Mouse (Mus musculus) gastrocnemius, postnatal 36 days (tissue): ENCODE measurements around the gene Mad2l2. TPM values are rescaled to one million over a fixed set of nuclear protein-coding genes. Genes with fewer than 3 reads are reported as not detected.
A peak's percentile ranks its signal among the peaks of the same experiment; 100 is the strongest.
"Not testable (repeated sequence)": the region's sequence is repeated elsewhere in the genome, so short reads cannot be mapped to it uniquely, and the experiment has no call there.

ENCODE experiments used
- DNase-seq, 2 experiments: peaks; one replicate each; pipeline ENCODE4 v3.0.0; 2022
- intact Hi-C: fragments of 180-260 bp; cut with DNase I; formaldehyde crosslinking; loops from one replicate; pipeline ENCODE4 v1.15.1; 2025
- total RNA-seq, 2 experiments: library from RNA; stranded (reverse); gene quantifications; 2 replicates each; pipeline ENCODE4 v1.2.3; 2021

Gene Mad2l2
- total RNA-seq, 2 experiments from 2014 or later: 10.9 to 12.6 TPM

DNA sequence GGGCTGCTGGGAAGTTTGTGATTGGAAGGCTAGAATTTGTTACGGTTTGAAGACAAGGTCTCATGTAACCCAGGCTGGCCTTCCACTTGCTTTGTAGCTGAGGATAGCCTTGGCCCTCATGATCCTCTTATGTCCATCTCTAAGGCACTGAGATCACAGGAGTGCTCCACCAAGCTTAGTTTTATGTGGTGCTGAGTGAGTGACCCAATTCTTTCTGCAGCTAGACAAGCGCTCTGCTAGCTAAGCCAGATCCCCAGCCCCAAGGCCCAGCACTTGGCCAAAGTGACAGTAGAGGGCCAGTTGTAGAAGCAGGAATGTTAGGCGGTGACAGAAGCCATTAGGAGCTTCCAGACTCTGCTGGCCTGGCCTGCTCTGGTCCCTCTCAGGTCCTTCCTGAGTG is 26.0 kb upstream of the Mad2l2 start:
- intact Hi-C loops: no loop called here
- no peak for DNase-seq

DNA sequence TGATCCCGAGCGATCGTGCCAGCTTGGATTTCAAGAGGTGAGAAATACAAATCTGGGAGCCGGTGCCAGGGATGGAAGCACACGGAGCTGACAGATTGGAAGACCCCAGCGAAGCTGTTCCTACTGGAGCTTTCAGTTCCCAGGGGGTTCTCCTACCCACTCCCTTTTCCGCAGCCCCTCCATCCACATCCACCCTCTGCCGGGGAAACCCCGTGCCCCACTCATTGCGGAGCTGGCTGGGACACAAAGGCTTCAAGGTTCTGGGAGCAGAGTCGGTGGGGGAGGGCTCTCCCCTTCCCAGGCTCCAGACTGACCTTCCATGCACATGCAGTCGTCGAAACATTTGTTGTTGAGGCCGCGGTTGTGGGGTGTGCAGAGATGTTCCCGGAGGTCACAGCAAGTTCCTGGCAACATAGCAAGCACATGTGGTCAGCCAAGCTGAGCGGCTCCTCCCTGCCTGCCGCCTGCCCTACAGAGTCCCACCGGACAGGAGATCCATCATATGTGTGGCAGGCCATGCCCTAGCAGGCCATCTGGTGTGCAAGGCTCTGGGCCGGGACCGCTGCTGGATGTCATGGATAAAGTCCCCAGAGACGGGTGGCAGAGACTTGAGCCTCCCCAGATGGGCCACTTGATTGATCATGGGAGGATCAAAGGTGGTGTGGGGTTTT is 22.4 kb upstream of the Mad2l2 start:
- DNase-seq: peak; percentile 10 to 35
- intact Hi-C loops: no loop called here

DNA sequence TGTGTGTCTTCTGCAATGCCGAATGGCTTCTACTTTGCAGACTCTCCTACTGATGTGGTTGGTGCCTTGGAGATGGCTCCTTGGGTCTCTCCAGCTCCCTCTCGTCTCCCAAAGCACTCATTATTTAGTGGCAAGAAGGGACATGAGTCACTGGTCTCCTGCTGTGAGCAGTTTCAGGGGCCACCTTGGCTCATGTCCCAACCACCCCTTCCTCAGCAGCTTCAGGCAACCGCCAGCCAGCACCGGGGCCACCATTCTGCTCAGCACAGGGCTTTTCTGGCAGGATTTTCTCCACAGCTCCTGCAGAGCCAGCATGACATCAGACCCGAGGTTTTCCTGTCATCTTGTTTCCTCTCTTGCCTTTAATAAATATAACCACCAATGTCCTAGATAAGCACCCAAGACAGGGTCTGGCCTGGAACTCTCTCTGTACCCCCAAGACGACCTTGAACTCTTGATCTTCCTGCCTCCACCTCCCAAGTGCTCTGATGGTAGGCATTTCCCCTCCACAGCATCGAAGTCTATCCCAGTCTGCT is 21.6 kb upstream of the Mad2l2 start:
- no peak for DNase-seq
- intact Hi-C loops: no loop called here

GRCm38 (mm10) chr4:148109215-148109614 is 21.0 kb upstream of the Mad2l2 start:
- intact Hi-C loops: no loop called here

DNA sequence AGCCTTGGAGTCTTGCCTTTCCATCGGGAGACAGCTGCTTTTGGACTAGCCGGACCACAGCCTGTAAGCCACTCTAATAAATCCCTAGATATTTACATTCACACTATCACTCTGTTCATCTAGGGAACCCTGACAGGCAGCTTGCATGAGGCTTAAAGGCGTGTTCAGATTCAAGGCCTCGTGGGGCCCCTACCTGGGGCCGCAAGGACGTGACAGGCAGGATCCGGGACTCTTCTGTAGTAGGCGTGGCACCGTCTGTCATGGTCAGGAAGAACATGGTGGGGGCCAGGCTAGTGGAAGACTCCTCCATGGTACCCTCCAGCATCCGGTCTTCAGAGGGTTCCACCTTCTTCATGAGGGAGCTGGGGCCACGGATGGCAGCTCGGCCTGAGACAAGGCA is 17.7 kb upstream of the Mad2l2 start:
- no peak for DNase-seq
- intact Hi-C loops: no loop called here

More at GRCm38 (mm10) chr4:148109215-148109614, 21.0 kb upstream of the Mad2l2 start:
- no peak for DNase-seq

GRCm38 (mm10) chr4:148114758-148115391 is 15.3 kb upstream of the Mad2l2 start:
- peak; percentile 77 to 81 for DNase-seq

GRCm38 (mm10) chr4:148115467-148115866 is 14.7 kb upstream of the Mad2l2 start:
- DNase-seq: no peak
- intact Hi-C loops: no loop called here

More at GRCm38 (mm10) chr4:148114758-148115391, 15.3 kb upstream of the Mad2l2 start:
- intact Hi-C loops: loop anchor here (1.0 kb wide), 1 partner anchor 52 kb away; no protein-coding TSS in a partner anchor

DNA sequence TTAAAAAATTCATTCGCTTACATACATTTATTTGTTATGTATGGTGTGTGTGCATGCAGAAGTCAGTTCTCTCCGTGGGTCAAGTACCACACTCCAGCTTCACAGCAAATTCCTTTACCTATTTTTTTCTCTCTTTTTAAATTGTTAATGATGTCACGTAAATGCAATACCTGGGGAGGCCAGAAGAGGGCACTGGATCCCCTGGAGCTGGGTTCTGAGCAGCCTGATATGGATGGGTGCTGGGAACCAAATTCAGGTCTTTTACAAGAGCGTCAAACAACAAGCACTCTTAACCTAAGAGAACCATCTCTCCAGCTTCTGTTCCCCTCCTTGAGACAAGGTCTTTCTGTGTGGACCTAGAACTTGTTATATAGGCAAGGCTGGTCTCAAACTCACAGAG is 13.5 kb upstream of the Mad2l2 start:
- no peak for DNase-seq

DNA sequence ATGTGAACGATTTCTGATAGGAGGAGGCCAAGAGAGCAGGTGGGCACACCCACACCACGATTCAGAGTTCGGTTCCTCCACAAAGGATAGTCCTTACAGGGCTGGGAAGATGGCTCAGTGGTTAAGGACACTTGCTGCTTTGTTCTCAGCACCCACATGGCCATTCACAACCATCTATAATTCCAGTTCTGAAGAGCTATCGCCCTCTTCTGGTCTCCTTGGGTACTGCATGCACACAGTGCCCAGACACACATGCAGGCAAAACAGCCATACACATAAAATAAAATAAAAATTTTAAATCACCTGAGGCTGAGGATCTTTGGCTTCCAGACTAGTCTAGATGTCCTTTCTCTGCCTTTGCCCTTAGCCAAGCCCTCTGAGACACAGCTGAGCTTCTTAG is 12.8 kb upstream of the Mad2l2 start:
- intact Hi-C loops: no loop called here
- no peak for DNase-seq

More for the DNA sequence above, 13.5 kb upstream of the Mad2l2 start:
- intact Hi-C loops: no loop called here

GRCm38 (mm10) chr4:148119578-148119977 is 10.6 kb upstream of the Mad2l2 start:
- intact Hi-C loops: not testable (repeated sequence)

DNA sequence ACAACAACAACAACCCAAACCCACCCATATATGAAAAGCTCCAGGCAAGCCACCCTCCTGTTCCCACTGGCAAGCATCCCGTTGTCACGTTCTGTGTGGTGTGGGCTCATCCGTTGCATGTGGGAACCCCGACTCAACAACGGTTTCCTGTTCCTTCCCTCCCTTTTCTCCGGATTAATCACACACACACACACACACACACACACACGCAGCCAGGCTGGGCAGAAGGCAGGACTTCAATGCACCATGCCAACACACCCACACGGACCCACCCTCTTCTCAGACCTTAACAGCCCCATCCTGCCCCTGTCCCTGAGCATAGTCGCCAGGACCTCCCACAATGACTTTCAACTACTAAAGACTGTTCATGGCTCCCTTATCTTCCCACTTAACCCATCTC is 9.6 kb upstream of the Mad2l2 start:
- DNase-seq: no peak
- intact Hi-C loops: no loop called here

More at GRCm38 (mm10) chr4:148119578-148119977, 10.6 kb upstream of the Mad2l2 start:
- not testable (repeated sequence) for DNase-seq

DNA sequence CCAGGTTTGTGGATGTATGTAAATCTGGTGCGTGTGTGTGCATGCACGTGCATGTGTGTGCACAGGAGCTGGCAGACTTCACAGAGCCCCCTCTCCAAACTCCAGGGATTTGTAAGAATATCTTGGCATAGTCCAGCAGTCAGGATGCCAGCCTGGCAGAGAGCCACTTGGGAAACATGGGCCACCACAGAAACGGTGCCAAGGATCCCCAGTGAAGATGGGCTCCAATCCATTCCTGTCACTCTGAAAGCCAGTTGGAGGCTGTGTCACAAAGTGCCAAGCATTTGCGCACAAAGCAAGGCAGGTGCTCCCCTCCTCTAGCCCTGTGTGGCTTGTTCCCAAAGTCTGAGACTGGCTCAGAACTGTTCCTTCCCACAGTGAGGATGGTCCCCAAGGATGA is 8.8 kb upstream of the Mad2l2 start:
- no peak for DNase-seq
- intact Hi-C loops: no loop called here

DNA sequence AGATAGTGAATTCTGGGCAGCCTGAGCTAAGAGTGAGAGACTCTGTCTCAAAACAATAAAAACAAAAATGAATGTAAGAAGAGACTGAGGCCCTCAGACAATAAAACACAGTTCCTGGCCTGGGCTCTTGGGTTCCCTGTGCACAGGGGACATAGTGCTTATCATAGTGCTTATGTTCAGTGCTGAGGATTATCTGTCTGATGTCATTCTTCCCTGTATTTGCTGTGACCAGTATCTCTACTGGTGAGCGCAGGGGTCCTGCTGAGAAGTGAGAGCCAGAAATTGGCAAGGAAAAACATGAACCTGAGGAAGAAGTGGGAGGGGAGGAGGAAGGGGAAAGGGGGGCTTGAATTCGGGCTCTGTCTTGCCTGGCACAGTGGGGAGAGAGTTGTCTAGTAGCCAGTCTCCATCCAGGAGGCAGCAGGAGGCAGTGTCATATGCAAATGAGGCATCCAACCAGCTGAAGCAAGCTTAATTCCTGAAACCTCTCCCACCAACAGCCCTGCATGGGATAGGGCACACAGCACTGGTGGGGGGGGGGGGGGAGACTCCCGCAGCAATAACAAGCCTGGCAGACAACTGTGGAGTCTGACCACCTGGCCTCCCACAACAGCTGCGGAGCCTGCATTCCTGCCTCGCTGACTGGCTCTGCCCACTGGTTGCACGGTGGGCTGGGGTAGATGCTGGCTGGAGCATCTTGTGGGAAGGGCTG is 8.0 kb upstream of the Mad2l2 start:
- no peak for DNase-seq
- intact Hi-C loops: no loop called here

DNA sequence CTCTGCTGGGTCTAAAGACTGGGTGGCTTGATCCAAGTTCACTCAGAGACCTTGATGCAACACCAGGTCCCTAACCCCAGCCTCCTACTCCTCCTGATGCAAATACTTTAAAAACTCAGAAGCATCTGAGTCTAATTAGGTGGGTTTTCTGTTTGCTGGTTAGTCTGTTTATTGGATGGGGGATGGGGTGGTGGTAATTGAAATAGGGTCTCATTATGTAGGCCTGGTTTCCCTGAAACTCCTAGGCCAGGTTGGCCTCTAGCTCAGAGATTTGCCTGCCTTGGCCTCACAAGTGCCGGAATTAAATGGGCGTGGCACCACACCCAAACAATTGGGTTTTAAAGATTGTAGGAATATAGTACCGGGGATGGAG is 7.5 kb upstream of the Mad2l2 start:
- DNase-seq: no peak
- intact Hi-C loops: no loop called here

DNA sequence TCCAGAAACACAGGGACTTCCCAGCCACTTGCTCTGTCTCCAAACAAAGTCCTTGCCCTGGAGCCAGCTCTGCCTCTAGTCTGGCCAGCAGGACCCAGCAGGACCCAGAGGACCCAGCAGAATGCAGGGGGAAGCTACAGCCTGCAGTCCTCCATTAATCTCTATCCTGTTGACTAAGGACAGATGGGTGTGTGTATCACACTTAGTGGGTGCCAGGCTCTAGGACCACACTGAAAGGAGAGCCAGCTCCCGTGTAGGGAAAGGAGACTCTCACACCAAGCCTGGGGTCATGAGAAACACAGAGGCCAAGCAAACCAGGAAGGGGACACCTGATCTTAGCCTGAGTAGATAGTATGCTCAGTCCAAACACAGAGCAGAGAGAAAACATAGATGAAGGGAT is 1.9 kb upstream of the Mad2l2 start:
- intact Hi-C loops: no loop called here
- no peak for DNase-seq

- intact Hi-C loops: no loop called here
- DNase-seq: no peak
Measured at GRCm38 (mm10) chr4:148128672-148129071, 1.5 kb upstream of the Mad2l2 start.

DNA sequence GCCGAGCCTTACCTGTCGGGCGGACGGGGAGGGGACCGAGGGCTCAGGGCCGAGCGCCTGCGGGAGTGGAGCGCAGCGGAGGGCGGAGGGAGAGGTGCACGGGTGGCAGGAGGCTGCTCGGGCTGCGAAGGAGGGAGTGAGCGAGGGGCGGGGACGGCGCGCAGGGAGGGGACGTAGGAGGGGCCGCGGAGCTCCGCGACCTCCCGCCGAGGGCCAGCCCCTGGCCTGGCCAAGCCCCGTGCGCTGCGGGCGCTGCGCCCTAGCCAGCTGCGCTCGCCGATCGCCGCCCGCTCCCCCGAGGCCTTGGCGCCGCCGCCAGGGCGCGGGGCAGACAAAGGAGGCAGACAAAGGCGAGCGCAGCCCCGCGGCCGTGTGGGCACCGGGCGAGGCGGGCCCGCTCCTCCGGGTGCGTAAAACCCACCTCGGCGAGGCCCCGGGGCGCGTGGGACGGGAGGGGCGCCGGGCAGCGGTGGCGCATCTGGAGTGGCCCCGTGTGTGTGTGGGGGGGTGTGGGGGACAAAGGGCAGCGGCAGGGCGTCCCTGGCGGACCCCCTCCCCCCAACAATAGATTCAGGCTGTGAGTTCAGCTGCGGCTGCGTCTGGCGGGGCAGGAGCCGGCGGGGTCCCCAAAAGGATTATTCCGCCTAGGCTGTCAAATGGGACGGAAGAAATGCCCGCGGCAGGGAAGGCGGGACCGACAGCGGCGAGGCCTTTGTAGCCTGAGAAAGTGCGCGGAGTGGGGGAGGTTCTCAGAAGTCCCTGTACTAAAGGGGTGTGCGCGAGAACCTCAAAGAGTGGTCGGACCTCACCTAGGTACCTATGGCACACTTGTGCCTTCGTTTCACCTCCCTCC is 603 bp downstream of the Mad2l2 start, which contains the start of gene Draxin:
Draxin (minus strand) TSS at position 138 of the 853 bp plus-strand sequence.
- intact Hi-C loops: no loop called here

DNA sequence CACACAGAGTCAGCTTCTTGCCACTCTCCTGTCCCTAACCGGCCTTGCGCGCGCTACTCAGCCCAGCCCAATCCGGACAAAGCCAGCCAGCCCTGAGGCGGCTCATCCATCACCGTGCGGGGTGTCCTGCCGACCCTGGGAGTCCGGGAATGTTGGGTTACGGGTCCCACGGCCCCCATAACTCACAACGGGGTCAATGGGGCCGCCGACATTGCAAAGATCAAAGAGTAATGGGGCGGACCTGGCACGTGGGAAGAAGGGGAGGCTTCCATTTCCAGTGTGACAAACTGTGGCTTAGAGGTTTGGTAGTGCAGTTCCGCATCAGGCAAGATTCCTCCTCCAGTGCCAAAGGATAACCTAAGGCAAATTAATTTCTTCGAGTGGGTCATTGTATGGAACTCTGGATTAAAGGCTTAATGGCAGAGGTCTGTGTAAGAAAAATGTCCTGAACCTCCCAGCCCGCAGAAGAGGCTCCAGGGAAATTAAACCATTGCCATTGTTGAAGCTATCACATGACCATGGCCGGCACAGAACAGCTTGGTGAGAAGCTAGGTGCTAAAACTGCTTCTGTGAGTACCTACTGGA is 1.4 kb downstream of the Mad2l2 start:
- intact Hi-C loops: no loop called here
- no peak for DNase-seq

More for the DNA sequence above, 603 bp downstream of the Mad2l2 start, which contains the start of gene Draxin:
- DNase-seq: no peak

- intact Hi-C loops: no loop called here
- no peak for DNase-seq
Measured at GRCm38 (mm10) chr4:148134988-148135387, 4.8 kb downstream of the Mad2l2 start.

- intact Hi-C loops: no loop called here
- DNase-seq: no peak
Measured at GRCm38 (mm10) chr4:148137503-148137902, 7.3 kb downstream of the Mad2l2 start.
